Mouse (Mus musculus): ENCODE data around the gene Rad17.

The Rad17 gene

GRCm38 (mm10) chr13:100650550-100651438 is at the start of gene Rad17, which contains the start of gene Ak6:
Rad17 (minus strand) TSS chr13:100651051.
Ak6 (plus strand) TSS chr13:100650979.
- DNase-seq, result peak; percentile 97

DNA sequence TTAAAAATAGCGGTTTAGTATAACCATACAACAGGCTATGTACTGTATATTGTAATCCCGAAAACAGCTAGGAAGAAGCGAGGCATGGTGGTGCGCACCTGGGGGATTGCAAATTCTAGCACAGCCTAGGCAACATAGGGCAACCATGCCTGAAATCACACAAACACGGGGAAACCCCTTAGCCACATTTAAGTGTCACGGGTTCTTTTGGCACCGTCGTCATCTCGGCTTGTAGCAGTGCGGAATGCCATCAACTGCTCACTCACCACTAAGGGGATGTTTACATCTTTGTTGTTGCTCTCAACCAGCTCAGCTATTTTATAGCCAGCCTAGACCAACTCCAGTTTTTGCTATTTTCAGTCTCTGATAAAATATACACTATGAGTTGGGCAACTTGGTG is 48.0 kb upstream of the Rad17 start:
- no peak for DNase-seq

DNA sequence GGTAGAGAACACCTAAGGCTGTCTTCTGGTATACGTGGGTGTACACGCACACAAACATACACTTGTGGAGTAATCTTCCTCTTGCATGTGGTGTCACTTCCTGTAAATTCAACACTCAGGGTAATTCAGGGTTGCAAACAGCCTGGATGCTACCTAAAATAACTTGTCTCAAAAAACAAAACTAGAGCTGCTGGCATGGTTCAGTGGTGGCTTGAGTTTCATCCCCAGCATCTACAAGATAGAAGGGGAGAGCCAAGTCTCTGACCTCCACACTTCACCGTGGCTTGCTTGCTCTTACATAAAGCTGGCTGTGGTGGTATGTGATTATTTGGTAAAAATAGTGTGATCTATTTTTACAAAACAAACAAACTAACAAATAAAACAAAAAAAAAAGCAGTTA is 46.7 kb upstream of the Rad17 start:
- DNase-seq, result no peak

DNA sequence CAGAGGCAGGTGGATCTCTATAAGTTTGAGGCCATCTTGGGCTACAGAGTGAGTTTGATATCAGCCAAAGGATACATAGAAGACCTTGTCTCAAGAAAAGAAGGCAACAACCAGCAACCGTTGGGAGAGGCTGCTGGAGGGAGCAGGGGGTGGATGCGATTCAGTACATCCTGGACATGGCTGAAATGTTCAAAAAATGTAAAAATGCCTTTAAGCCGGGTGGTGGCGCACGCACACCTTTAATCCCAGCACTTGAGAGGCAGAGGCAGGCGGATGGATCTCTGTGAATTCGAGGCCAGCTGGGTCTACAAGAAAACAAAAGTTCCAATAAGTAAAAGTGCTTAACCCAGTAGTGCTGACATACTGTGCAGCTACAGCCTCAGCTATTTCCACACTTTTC is 36.7 kb upstream of the Rad17 start:
- no peak for DNase-seq

DNA sequence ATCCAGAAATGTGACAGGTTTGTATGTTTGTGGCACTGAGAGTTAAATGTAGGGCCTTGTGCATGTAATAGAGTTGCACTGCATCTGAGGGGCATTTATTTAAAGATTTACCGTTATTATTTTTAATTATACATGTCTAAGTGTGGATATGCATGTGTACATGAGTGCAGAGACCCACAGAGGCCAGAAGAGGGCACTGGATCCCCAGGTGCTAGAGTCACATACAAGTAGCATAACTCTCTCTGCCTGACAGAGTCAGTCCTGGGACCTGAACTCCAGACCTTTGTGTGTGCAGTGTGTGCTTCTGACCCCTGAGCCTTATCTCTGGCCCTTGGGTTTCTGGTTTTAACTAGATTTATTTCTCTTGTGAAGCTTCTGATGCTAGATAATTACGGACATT is 33.5 kb upstream of the Rad17 start:
- DNase-seq, result no peak

DNA sequence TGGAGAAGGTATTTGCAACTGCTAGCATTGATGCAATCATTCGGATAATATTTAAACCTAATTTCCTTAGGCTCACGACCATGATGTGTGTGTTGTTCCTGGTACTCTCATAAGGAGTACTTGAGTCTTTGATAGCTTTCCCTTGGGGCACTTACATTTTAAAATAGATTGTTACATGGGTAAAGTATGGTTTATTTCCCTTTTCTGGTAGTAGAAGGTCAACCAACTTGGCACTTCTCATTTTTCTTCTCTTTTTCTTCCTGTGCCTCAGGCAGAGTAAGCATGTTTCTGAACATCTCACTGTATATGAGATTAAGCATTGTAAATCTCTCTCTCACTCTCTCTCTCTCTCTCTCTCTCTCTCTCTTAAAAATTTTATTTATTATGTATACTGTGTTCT is 32.0 kb upstream of the Rad17 start:
- no peak for DNase-seq

DNA sequence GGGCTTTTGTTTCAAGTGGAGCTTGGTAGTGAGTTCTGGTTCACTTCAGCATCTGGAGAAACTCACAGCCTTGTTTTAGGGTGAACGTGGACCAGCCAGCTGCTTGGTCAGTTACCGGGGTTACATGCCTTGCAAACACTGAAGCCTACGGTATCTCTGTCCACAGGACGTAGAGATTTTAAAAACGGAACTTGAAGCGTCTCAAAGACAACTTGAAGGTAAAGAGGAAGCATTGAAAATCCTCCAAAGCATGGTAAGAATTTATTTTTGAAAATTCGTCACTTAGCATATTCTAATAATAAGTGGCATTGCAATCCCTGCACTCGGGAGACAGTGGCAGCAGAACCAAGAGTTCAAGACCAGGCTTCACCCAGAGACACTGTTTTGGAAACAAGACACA is 30.8 kb upstream of the Rad17 start:
- DNase-seq, result no peak

- DNase-seq, result no peak
Observed at GRCm38 (mm10) chr13:100675936-100676635, 25.2 kb upstream of the Rad17 start.

GRCm38 (mm10) chr13:100670181-100670741 is 19.4 kb upstream of the Rad17 start:
- no peak for DNase-seq

- DNase-seq, result peak; percentile 53
Observed at GRCm38 (mm10) chr13:100669291-100670022, 18.6 kb upstream of the Rad17 start, which contains the start of gene Ccdc125. Ccdc125 (plus strand) TSS chr13:100669717.

- DNase-seq, result peak; percentile 81
Observed at GRCm38 (mm10) chr13:100659864-100660456, 9.1 kb upstream of the Rad17 start.

GRCm38 (mm10) chr13:100658091-100658490 is 7.2 kb upstream of the Rad17 start:
- DNase-seq, result no peak

GRCm38 (mm10) chr13:100651439-100652186 is 762 bp upstream of the Rad17 start, which contains the start of gene Taf9:
Taf9 (plus strand) TSS chr13:100651579.
- DNase-seq, result no peak

DNA sequence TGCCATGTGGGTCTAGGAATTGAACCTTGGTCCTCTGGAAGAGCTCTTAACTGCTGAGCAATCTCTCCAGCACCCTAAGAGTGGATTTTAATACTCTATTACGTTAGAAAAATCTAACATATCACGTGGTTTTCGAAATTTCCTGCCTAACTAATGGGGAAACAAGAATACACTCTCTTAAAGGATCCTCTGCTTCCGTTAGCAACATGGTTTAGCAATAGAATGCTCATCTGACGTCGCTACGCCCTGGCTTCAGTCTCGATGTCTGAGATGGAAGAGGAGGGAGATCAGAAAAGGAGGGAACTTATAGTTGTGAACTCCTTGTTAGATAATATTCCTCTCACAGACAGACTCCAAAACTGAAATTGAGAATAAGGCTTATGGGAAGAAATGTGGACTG is 2.6 kb downstream of the Rad17 start:
- DNase-seq, result no peak

- no peak for DNase-seq
Observed at GRCm38 (mm10) chr13:100642471-100643209, 8.2 kb downstream of the Rad17 start.

- no peak for DNase-seq
Observed at GRCm38 (mm10) chr13:100634106-100634691, 16.7 kb downstream of the Rad17 start.

GRCm38 (mm10) chr13:100622241-100622640 is 28.6 kb downstream of the Rad17 start:
- no peak for DNase-seq

GRCm38 (mm10) chr13:100617583-100617982 is 33.3 kb downstream of the Rad17 start:
- no peak for DNase-seq

- peak; percentile 53 for DNase-seq
Observed at GRCm38 (mm10) chr13:100616181-100617087, 34.4 kb downstream of the Rad17 start, which contains the start of gene Marveld2. Marveld2 (minus strand) TSS chr13:100616971.
